ENCODE assay signal across 20 mouse cellular contexts in genomic region chr2:112448046-112448445, GRCm38 (mm10). TPM values are rescaled to one million over a fixed set of nuclear protein-coding genes. Genes with fewer than 3 reads are reported as not detected.
DNase-seq lines count a peak whose midpoint lies in the region; ATAC-seq and TF ChIP-seq lines count a peak whose summit lies in the region.
"Not testable (repeated sequence)": the region's sequence is repeated elsewhere in the genome, so short reads cannot be mapped to it uniquely, and the experiment has no call there.
"Had no signal": no experiment of that assay in that cellular context is flagged by ENCODE, and none has a peak within 500 bp of the region (broad histone marks: within the 10 kb centered on the region; RNA-seq: fewer than 3 reads in every experiment).

No protein-coding gene starts in this region.

- ATAC-seq in granulocyte monocyte progenitor cell, adult 5-6 weeks (replicated peaks; ENCODE audit: poor library complexity, severe bottlenecking) = peak; percentile 86
- ATAC-seq in megakaryocyte progenitor cell, adult 5-6 weeks (replicated peaks; ENCODE audit: poor library complexity) = peak; percentile 79

- H3K27me3 ChIP-seq in CH12.LX (replicated peaks); spleen, adult 2 months (ENCODE audit: control insufficient read depth, insufficient read depth, low read length): not testable (repeated sequence)

- H3K27ac ChIP-seq in CH12.LX (ENCODE audit: insufficient read depth, low read depth) = not testable (repeated sequence)
- H3K27ac ChIP-seq in brown adipose tissue, adult 24 weeks (replicated peaks; ENCODE audit: low read depth, low read length) = peak overlapping the region; percentile 18; the same call in 1 of the 2 replicates
- peak overlapping the region; percentile 54; the same call in 1 of the 2 replicates for H3K27ac ChIP-seq in spleen, adult 2 months (ENCODE audit: insufficient read depth, low read length)

- TF ChIP-seq POLR2A in CH12.LX (IDR thresholded peaks at IDR 0.05; ENCODE audit: low read depth, low read length); spleen, adult 2 months (IDR thresholded peaks at IDR 0.05; ENCODE audit: low read depth, low read length): not testable (repeated sequence)

- in situ Hi-C loops in CH12.LX (cut with MboI; ENCODE audit: low pct_ligation_motif_present, low pct_unique_long_range_greater_than_20kb, low sequenced_read_pairs) = not testable (repeated sequence)

- not testable (repeated sequence) for H3K4me2 ChIP-seq in CH12.LX (ENCODE audit: insufficient read depth, low read depth, poor library complexity, severe bottlenecking)

- dilution Hi-C loops in CH12.LX (cut with MboI; ENCODE audit: extremely low pct_ligation_motif_present, extremely low pct_unique_long_range_greater_than_20kb, low sequenced_read_pairs) = not testable (repeated sequence)

- not testable (repeated sequence) for DNase-seq in CH12.LX (ENCODE audit: extremely low read depth)
- DNase-seq in lung, postnatal 36 days = peak; percentile 13
- peak in 1 of 2 experiments; percentile 19 for DNase-seq in spleen, adult 2 months (ENCODE audit: low read depth in 1 of 2, low spot score in 2 of 2)

- not testable (repeated sequence) for H3K9ac ChIP-seq in CH12.LX (ENCODE audit: insufficient read depth, low read depth)

- WGBS in spleen, adult 2 months = 32% methylated on average over 4 of the region's 4 CpGs

- not testable (repeated sequence) for H3K9me3 ChIP-seq in CH12.LX (replicated peaks; ENCODE audit: low read length)

- not testable (repeated sequence) for TF ChIP-seq EP300 in CH12.LX (IDR thresholded peaks at IDR 0.05; ENCODE audit: low read length)

- not testable (repeated sequence) for H3K79me2 ChIP-seq in CH12.LX (replicated peaks; ENCODE audit: control insufficient read depth, extremely low read depth, insufficient read depth, poor library complexity, severe bottlenecking)

- not testable (repeated sequence) for TF ChIP-seq CTCF in CH12.LX (conservative IDR thresholded peaks at IDR 0.05 in 1 of 2, IDR thresholded peaks at IDR 0.05 in 1 of 2; ENCODE audit: low read depth in 2 of 2, low read length in 2 of 2); spleen, adult 2 months (IDR thresholded peaks at IDR 0.05; ENCODE audit: extremely low read depth, insufficient read depth, insufficient read length, insufficient replicate concordance)

- not testable (repeated sequence) for H3K4me3 ChIP-seq in CH12.LX (replicated peaks in 1 of 3; ENCODE audit: low read depth in 2 of 3, low read length in 2 of 3, poor library complexity in 1 of 3); brown adipose tissue, adult 24 weeks (ENCODE audit: insufficient read depth, low read depth, low read length); spleen, adult 2 months (ENCODE audit: extremely low read depth, insufficient read depth, insufficient read length)

- not testable (repeated sequence) for TF ChIP-seq RAD21 in CH12.LX (IDR thresholded peaks at IDR 0.05; ENCODE audit: low read depth, low read length)

- not testable (repeated sequence) for H3K36me3 ChIP-seq in CH12.LX (replicated peaks in 1 of 2; ENCODE audit: control insufficient read depth in 1 of 2, insufficient read depth in 1 of 2, low read length in 1 of 2); spleen, adult 2 months (ENCODE audit: control insufficient read depth, insufficient read depth, low read length)

- H3K4me1 ChIP-seq in CH12.LX (ENCODE audit: control insufficient read depth in 1 of 2, insufficient read depth in 2 of 2) = peaks cover 3 to 22% of the 10 kb centered on the region in 2 experiments; a peak in 3 of 4 replicates
- H3K4me1 ChIP-seq in brown adipose tissue, adult 24 weeks (ENCODE audit: control insufficient read depth, insufficient read depth, insufficient read length, low read length); spleen, adult 2 months (ENCODE audit: control insufficient read depth, insufficient read depth, insufficient read length): not testable (repeated sequence)

TF ChIP-seq in CH12.LX, 34 proteins besides CTCF, POLR2A, EP300 and RAD21:
- TF ChIP-seq IRF4 (IDR thresholded peaks at IDR 0.05; ENCODE audit: low read depth, low read length) = peak; percentile 52; the same call in 1 of the 2 replicates

RNA-seq across cellular contexts. Expression of gene Emc7, which starts 6.8 kb away (rescaled TPM):
- total RNA-seq in CH12.LX (2012; rRNA removed) = 16.5 and 17.7 TPM in 2 replicates
- 25.6 and 28.3 TPM in 2 replicates for total RNA-seq in CH12.LX (2014; rRNA removed)
- polyA plus RNA-seq in CH12.LX (2012; ENCODE audit: insufficient read length, low read depth) = 21.3 and 26.6 TPM in 2 replicates
- 29.3 TPM in 2 replicates for polyA plus RNA-seq in brown adipose tissue, adult 24 weeks (2012; ENCODE audit: insufficient read depth, insufficient read length, missing spikeins)
- total RNA-seq in granulocyte monocyte progenitor cell, adult 5-6 weeks (2014; fragmentation: Nextera tagmentation) = 15.4 and 16.6 TPM in 2 replicates
- 7.8 and 10.7 TPM in 2 replicates for total RNA-seq in granulocyte monocyte progenitor cell, adult 5-6 weeks (2017)
- total RNA-seq in megakaryocyte progenitor cell, adult 5-6 weeks (2015) = 14.6 and 16.7 TPM in 2 replicates
- 9.0 and 10.5 TPM in 2 replicates for total RNA-seq in megakaryocyte progenitor cell, adult 5-6 weeks (2017)
- 2.5 and 2.9 TPM in 2 replicates for polyA plus RNA-seq in spleen, adult 2 months (2012; rRNA removed)

RNA-seq across cellular contexts. Expression of gene Chrm5, which starts 32.5 kb away (rescaled TPM):
- total RNA-seq in CH12.LX (2012; rRNA removed) (not detected in 2 replicates), CH12.LX (2014; rRNA removed) (not detected in 2 replicates)
- polyA plus RNA-seq in CH12.LX (2012; ENCODE audit: insufficient read length, low read depth) = not detected in 2 replicates
- not detected in 2 replicates for polyA plus RNA-seq in brown adipose tissue, adult 24 weeks (2012; ENCODE audit: insufficient read depth, insufficient read length, missing spikeins)
- not detected in 2 replicates for total RNA-seq in granulocyte monocyte progenitor cell, adult 5-6 weeks (2014; fragmentation: Nextera tagmentation)
- total RNA-seq in granulocyte monocyte progenitor cell, adult 5-6 weeks (2017) = not detected in 2 replicates
- total RNA-seq in megakaryocyte progenitor cell, adult 5-6 weeks (2015) = not detected in 2 replicates
- not detected in 2 replicates for total RNA-seq in megakaryocyte progenitor cell, adult 5-6 weeks (2017)
- not detected in 2 replicates for polyA plus RNA-seq in spleen, adult 2 months (2012; rRNA removed)
- total RNA-seq: adrenal gland, adult 2 months; adrenal gland, postnatal 14 days; gastrocnemius, postnatal 36 days; heart, adult 8-10 months; heart, postnatal 25 days; hematopoietic stem cell, adult 5-6 weeks; MEL had no signal
- polyA plus RNA-seq: adrenal gland, adult 2 months; embryonic facial prominence, embryonic 10.5 days; embryonic facial prominence, embryonic 13.5 days; erythroblast, embryonic 14.5 days; heart, embryonic 11.5 days; heart, embryonic 14.5 days; heart, postnatal 0 days; intestine, embryonic 14.5 days had no signal

RNA-seq across cellular contexts. Expression of gene Aven, which starts 44.7 kb away (rescaled TPM):
- 21.2 and 22.9 TPM in 2 replicates for total RNA-seq in CH12.LX (2012; rRNA removed)
- total RNA-seq in CH12.LX (2014; rRNA removed) = 33.9 and 40.1 TPM in 2 replicates
- polyA plus RNA-seq in CH12.LX (2012; ENCODE audit: insufficient read length, low read depth) = 44.3 and 58.5 TPM in 2 replicates
- 11.8 and 15.8 TPM in 2 replicates for polyA plus RNA-seq in brown adipose tissue, adult 24 weeks (2012; ENCODE audit: insufficient read depth, insufficient read length, missing spikeins)
- 8.5 and 25.0 TPM in 2 replicates for total RNA-seq in granulocyte monocyte progenitor cell, adult 5-6 weeks (2014; fragmentation: Nextera tagmentation)
- 23.5 and 26.0 TPM in 2 replicates for total RNA-seq in granulocyte monocyte progenitor cell, adult 5-6 weeks (2017)
- 18.7 and 19.6 TPM in 2 replicates for total RNA-seq in megakaryocyte progenitor cell, adult 5-6 weeks (2015)
- total RNA-seq in megakaryocyte progenitor cell, adult 5-6 weeks (2017) = 30.9 and 41.0 TPM in 2 replicates
- polyA plus RNA-seq in spleen, adult 2 months (2012; rRNA removed) = 2.7 and 4.2 TPM in 2 replicates
